Mouse (Mus musculus): ENCODE measurements around the gene Tanc1. TPM values are rescaled to one million over a fixed set of nuclear protein-coding genes. Genes with fewer than 3 reads are reported as not detected.

The Tanc1 gene
- polyA plus RNA-seq, 1 experiment from 2014 or later = 24.8 TPM

DNA sequence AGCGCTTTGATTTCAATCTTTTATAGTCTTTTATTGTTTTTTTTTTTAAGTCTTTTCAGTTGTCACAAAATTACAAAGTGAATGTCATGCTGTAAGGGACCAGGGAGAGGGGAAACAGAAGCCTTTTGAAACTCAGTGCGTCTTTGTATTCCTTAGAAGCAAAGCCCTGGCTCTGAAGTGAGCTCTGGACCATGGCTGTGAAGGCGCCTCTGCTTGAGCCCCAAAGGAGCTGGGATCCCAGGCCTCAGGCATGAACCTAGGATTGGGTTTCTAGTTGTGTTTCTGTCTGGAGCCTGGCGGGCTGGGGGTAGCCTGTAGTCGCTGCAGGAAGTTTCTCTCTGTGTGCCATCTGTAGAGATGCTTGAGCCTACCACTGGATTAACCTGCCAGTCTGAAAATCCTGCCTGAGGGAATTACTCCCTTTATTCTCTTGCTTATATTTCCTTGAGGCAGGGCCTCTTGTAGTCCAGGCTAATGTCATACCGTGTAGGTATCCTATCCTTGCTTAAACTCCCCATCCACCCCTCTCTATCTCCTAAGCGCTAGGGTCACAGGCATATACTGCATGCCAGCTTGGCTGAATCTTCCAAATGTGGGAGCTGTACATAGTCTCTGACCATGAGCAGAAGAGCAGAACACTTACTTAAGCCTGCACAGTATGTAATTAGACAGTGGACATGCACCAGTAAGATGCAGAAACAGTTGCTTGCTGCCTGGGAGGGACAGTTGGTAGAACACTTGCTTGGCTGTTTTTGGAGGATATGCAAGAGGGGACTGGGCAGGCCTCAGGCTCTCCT is 177.1 kb downstream of the Tanc1 start:
- no peak overlapping the region for H3K9ac ChIP-seq (replicated peaks; ENCODE audit: low read depth, low read length)
- no peak overlapping the region for H3K4me3 ChIP-seq (ENCODE audit: low read depth, low read length)
- no peaks in the 10 kb centered on the region for H3K9me3 ChIP-seq (ENCODE audit: control insufficient read depth, low read depth, low read length)
- H3K4me1 ChIP-seq (ENCODE audit: control insufficient read depth, insufficient read depth, low read length) = no peaks in the 10 kb centered on the region
- no peak overlapping the region for H3K4me2 ChIP-seq (replicated peaks; ENCODE audit: low read depth, low read length)
- H3K27ac ChIP-seq (ENCODE audit: low read length) = no peak overlapping the region
- WGBS = 91% methylated on average over 7 of the region's 7 CpGs
- H3K36me3 ChIP-seq (ENCODE audit: control insufficient read depth, insufficient read depth, low read length) = peaks cover 26% of the 10 kb centered on the region
- ATAC-seq (ENCODE audit: insufficient number of reproducible peaks, insufficient read depth, low FRiP score, low read depth) = no peak
- no peaks in the 10 kb centered on the region for H3K27me3 ChIP-seq (ENCODE audit: control insufficient read depth, insufficient read depth, low read length)

DNA sequence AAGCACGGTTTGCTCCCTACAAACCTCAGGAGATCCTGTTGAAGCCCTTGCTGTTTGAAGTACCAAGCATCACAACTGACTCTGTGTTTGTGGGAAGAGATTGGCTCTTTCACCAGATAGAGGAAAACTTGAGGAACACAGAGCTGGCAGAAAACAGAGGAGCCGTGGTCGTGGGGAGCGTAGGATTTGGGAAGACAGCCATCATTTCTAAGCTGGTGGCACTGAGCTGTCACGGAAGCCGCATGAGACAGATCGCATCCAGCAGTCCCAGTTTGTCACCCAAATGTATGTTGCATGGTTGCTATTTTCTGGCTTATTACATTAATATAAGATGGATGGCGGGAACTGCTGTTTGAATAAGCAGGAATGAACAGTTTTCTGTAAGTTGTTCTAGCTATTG is 179.8 kb downstream of the Tanc1 start:
- Histone ChIP-seq H3K4me3 (ENCODE audit: low read depth, low read length) (no peak overlapping the region), H3K9me3 (ENCODE audit: control insufficient read depth, low read depth, low read length) (no peaks in the 10 kb centered on the region), H3K4me2 (replicated peaks; ENCODE audit: low read depth, low read length) (no peak overlapping the region), H3K27ac (ENCODE audit: low read length) (no peak overlapping the region), H3K27me3 (ENCODE audit: control insufficient read depth, insufficient read depth, low read length) (no peaks in the 10 kb centered on the region), H3K4me1 (ENCODE audit: control insufficient read depth, insufficient read depth, low read length) (no peaks in the 10 kb centered on the region), H3K9ac (replicated peaks; ENCODE audit: low read depth, low read length) (no peak overlapping the region), H3K36me3 (ENCODE audit: control insufficient read depth, insufficient read depth, low read length) (peaks cover 27% of the 10 kb centered on the region)
- WGBS = 88% methylated on average over 8 of the region's 8 CpGs
- no peak for ATAC-seq (ENCODE audit: insufficient number of reproducible peaks, insufficient read depth, low FRiP score, low read depth)

DNA sequence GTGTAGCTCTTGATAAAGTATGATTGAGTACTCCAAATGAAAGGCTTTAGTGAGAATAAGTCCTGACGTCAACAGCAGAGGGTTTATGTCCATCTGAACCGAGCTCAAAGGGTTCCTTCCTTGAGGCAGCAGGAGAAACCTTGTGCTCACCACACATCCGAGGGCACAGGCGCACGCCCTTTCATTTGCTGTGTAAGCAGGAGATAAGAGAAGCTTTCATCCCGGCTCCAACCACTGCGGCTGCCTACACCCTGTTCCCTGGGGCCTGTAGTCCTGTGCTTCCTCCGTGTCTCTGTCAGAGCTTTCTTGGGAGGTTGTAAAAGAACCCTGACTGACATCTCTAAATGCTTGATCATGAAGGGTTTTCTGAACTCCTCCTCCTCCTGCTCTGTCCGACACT is 181.5 kb downstream of the Tanc1 start:
- ATAC-seq (ENCODE audit: insufficient number of reproducible peaks, insufficient read depth, low FRiP score, low read depth) = no peak
- H3K9me3 ChIP-seq (ENCODE audit: control insufficient read depth, low read depth, low read length) = no peaks in the 10 kb centered on the region
- H3K4me3 ChIP-seq (ENCODE audit: low read depth, low read length) = no peak overlapping the region
- WGBS = 56% methylated on average over 9 of the region's 9 CpGs
- peaks cover 27% of the 10 kb centered on the region for H3K36me3 ChIP-seq (ENCODE audit: control insufficient read depth, insufficient read depth, low read length)
- no peak overlapping the region for H3K4me2 ChIP-seq (replicated peaks; ENCODE audit: low read depth, low read length)
- H3K9ac ChIP-seq (replicated peaks; ENCODE audit: low read depth, low read length) = no peak overlapping the region
- no peaks in the 10 kb centered on the region for H3K4me1 ChIP-seq (ENCODE audit: control insufficient read depth, insufficient read depth, low read length)
- H3K27me3 ChIP-seq (ENCODE audit: control insufficient read depth, insufficient read depth, low read length) = no peaks in the 10 kb centered on the region
- H3K27ac ChIP-seq (ENCODE audit: low read length) = no peak overlapping the region

DNA sequence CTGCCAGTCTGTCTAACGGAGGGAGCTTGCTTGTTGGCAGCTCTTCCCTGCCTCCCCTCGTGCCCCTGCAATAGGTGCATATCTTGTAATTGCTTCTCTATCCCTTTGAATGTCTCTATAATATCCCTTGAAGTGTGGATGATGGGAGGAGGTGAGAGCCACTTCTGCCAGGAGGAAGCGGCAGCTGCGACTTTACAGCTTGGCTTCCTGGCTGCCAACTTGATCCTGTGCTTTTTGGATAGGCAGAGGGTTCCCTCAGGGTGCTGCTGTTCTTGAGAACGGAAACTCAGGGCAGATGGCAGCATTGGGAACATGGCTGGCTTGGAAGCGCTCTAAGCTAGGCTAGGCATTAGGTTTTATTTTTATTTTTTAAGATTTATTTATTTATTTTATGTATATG is 183.0 kb downstream of the Tanc1 start:
- H3K36me3 ChIP-seq (ENCODE audit: control insufficient read depth, insufficient read depth, low read length) = peaks cover 27% of the 10 kb centered on the region
- no peak for ATAC-seq (ENCODE audit: insufficient number of reproducible peaks, insufficient read depth, low FRiP score, low read depth)

DNA sequence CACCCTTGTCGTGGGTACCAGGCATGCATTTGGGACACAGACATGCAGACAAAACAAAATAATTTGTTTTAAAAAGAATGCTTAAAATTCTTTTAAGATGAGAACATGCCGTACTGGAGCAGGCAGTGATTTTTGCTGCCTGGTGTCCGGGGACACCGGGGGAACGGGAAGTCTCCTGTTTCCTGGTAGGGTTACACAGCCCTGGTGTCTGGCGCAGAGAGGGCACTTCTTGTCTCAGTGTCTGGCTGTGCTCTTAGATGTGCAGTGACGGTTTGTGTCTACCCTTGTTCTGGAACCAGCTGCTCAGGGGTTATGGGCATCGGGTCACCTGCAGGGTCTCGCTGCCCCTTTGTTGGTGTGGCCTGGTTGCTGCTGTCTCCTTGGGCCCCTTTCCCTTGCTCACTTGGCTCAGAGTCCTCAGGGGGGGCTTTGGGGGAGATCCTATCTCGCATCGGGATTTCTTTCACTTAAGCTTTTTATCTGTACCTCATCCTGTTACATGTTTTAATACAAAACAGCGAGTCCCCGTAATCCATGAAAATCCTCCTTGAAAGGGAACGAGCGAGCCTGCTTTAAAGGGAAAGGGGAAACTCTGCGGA is 187.2 kb downstream of the Tanc1 start:
- Histone ChIP-seq H3K27me3 (ENCODE audit: control insufficient read depth, insufficient read depth, low read length) (no peaks in the 10 kb centered on the region), H3K36me3 (ENCODE audit: control insufficient read depth, insufficient read depth, low read length) (peaks cover 11% of the 10 kb centered on the region), H3K9ac (replicated peaks; ENCODE audit: low read depth, low read length) (no peak overlapping the region), H3K27ac (ENCODE audit: low read length) (no peak overlapping the region), H3K4me3 (ENCODE audit: low read depth, low read length) (no peak overlapping the region), H3K4me2 (replicated peaks; ENCODE audit: low read depth, low read length) (no peak overlapping the region), H3K4me1 (ENCODE audit: control insufficient read depth, insufficient read depth, low read length) (no peaks in the 10 kb centered on the region), H3K9me3 (ENCODE audit: control insufficient read depth, low read depth, low read length) (no peaks in the 10 kb centered on the region)
- 75% methylated on average over 16 of the region's 16 CpGs for WGBS
- ATAC-seq (ENCODE audit: insufficient number of reproducible peaks, insufficient read depth, low FRiP score, low read depth) = no peak

More for the DNA sequence above, 183.0 kb downstream of the Tanc1 start:
- no peak overlapping the region for H3K27ac ChIP-seq (ENCODE audit: low read length)
- H3K4me3 ChIP-seq (ENCODE audit: low read depth, low read length) = no peak overlapping the region
- 93% methylated on average over 6 of the region's 6 CpGs for WGBS
- H3K27me3 ChIP-seq (ENCODE audit: control insufficient read depth, insufficient read depth, low read length) = no peaks in the 10 kb centered on the region
- no peaks in the 10 kb centered on the region for H3K4me1 ChIP-seq (ENCODE audit: control insufficient read depth, insufficient read depth, low read length)
- no peak overlapping the region for H3K9ac ChIP-seq (replicated peaks; ENCODE audit: low read depth, low read length)
- no peaks in the 10 kb centered on the region for H3K9me3 ChIP-seq (ENCODE audit: control insufficient read depth, low read depth, low read length)
- H3K4me2 ChIP-seq (replicated peaks; ENCODE audit: low read depth, low read length) = no peak overlapping the region

DNA sequence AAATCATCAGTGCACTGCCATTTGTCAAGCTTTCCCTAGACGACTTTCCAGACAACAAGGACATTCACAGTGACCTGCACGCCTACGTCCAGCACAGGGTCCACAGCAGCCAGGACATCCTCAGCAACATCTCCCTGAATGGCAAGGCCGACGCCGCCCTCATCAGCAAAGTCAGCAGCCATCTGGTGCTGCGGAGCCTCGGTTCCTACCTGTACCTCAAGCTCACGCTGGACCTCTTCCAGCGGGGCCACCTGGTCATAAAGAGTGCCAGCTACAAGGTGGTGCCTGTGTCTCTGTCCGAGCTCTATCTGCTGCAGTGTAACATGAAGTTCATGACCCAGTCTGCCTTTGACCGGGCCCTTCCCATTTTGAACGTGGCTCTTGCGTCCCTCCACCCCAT is 187.7 kb downstream of the Tanc1 start:
- H3K27ac ChIP-seq (ENCODE audit: low read length) = no peak overlapping the region
- H3K27me3 ChIP-seq (ENCODE audit: control insufficient read depth, insufficient read depth, low read length) = no peaks in the 10 kb centered on the region
- H3K4me3 ChIP-seq (ENCODE audit: low read depth, low read length) = no peak overlapping the region
- H3K9me3 ChIP-seq (ENCODE audit: control insufficient read depth, low read depth, low read length) = no peaks in the 10 kb centered on the region
- H3K36me3 ChIP-seq (ENCODE audit: control insufficient read depth, insufficient read depth, low read length) = peaks cover 9% of the 10 kb centered on the region
- H3K9ac ChIP-seq (replicated peaks; ENCODE audit: low read depth, low read length) = no peak overlapping the region
- H3K4me1 ChIP-seq (ENCODE audit: control insufficient read depth, insufficient read depth, low read length) = no peaks in the 10 kb centered on the region
- no peak for ATAC-seq (ENCODE audit: insufficient number of reproducible peaks, insufficient read depth, low FRiP score, low read depth)
- WGBS = 71% methylated on average over 14 of the region's 14 CpGs
- no peak overlapping the region for H3K4me2 ChIP-seq (replicated peaks; ENCODE audit: low read depth, low read length)

DNA sequence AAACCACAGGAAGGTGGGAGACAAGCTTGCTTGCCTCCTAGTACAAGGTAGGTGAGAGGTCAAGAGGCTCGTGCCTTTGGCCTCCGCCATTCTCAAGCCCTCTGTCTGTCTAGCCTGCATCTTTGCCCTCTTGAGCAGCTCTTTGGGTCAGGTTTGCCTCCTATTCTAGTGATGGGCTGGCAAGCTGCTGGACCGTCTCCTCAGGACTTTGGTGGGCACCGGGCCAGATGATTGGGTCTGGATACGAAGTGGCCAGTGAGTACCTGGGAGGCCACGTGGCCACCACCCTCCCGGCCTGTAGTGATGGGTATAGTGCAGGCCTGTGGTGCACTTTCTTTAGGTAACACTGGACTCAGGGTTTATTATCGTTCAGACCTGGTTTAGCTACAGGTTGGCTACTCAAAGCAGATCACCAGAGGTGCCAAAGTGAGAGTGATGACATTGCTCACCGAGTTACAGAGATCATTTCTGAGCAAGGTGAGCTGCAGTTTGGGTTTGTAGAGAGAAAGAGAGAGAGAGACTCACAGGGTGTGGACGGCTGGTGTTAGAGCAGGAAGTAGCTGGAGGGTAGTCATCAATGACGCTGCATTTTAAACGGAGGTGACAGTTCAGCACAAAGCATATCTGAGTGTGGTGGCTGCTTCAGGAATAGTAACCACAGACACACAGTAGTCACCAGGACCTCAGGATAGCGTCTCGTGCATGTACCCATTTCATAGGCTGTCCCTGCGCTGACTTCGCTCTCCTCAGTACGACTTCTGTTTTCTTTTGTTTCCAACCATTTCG is 188.8 kb downstream of the Tanc1 start:
- Histone ChIP-seq H3K4me2 (replicated peaks; ENCODE audit: low read depth, low read length) (no peak overlapping the region), H3K27ac (ENCODE audit: low read length) (no peak overlapping the region), H3K9ac (replicated peaks; ENCODE audit: low read depth, low read length) (no peak overlapping the region), H3K4me1 (ENCODE audit: control insufficient read depth, insufficient read depth, low read length) (no peaks in the 10 kb centered on the region), H3K27me3 (ENCODE audit: control insufficient read depth, insufficient read depth, low read length) (no peaks in the 10 kb centered on the region), H3K4me3 (ENCODE audit: low read depth, low read length) (no peak overlapping the region), H3K9me3 (ENCODE audit: control insufficient read depth, low read depth, low read length) (no peaks in the 10 kb centered on the region), H3K36me3 (ENCODE audit: control insufficient read depth, insufficient read depth, low read length) (peaks cover 9% of the 10 kb centered on the region)
- ATAC-seq (ENCODE audit: insufficient number of reproducible peaks, insufficient read depth, low FRiP score, low read depth) = no peak
- 90% methylated on average over 18 of the region's 18 CpGs for WGBS

DNA sequence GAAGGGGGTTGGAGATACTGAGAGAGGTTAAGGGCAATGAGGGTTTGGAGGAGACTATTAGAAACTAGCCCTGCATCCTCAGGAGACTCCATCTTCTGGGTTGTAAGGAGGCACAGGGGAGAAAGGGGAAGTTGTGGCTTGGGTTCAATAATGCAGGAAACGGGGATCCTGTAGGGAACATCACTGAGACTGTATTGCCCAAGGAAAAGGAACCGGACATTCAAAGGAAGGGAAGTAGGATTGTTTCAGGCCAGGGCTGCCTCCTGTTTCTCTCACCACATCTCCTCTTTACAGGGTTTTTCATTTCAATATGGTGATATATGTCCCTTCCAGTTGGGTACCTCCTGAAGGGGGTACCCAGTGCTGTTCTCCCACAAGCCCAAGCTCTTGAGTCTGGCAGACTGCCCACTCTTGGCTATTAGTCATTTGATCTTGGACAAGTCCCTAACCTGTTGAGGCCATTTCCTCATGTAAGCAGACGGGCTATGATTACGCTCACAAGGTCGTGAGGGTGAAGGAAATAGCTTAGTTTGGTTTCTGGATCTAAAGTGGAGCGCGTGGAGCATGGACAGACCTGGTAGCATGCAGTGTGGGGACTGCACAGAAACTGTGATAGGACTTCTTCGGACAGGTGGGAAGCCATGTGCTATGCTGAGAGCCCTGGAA is 191.0 kb downstream of the Tanc1 start:
- WGBS = 75% methylated on average over 8 of the region's 8 CpGs

More for the DNA sequence above, 191.0 kb downstream of the Tanc1 start:
- Histone ChIP-seq H3K27me3 (ENCODE audit: control insufficient read depth, insufficient read depth, low read length) (no peaks in the 10 kb centered on the region), H3K9ac (replicated peaks; ENCODE audit: low read depth, low read length) (no peak overlapping the region), H3K9me3 (ENCODE audit: control insufficient read depth, low read depth, low read length) (no peaks in the 10 kb centered on the region), H3K4me1 (ENCODE audit: control insufficient read depth, insufficient read depth, low read length) (no peaks in the 10 kb centered on the region), H3K36me3 (ENCODE audit: control insufficient read depth, insufficient read depth, low read length) (peaks cover 12% of the 10 kb centered on the region), H3K27ac (ENCODE audit: low read length) (no peak overlapping the region), H3K4me3 (ENCODE audit: low read depth, low read length) (no peak overlapping the region), H3K4me2 (replicated peaks; ENCODE audit: low read depth, low read length) (no peak overlapping the region)
- ATAC-seq (ENCODE audit: insufficient number of reproducible peaks, insufficient read depth, low FRiP score, low read depth) = no peak

All from stomach, embryonic 14.5 days (tissue).